Mouse (Mus musculus): Measurements from ENCODE around the gene Copz1. TPM values are rescaled to one million over a fixed set of nuclear protein-coding genes. Genes with fewer than 3 reads are reported as not detected.

Copz1 gene
- total RNA-seq, 2 experiments from 2014 or later, result 42.4 to 167 TPM

DNA sequence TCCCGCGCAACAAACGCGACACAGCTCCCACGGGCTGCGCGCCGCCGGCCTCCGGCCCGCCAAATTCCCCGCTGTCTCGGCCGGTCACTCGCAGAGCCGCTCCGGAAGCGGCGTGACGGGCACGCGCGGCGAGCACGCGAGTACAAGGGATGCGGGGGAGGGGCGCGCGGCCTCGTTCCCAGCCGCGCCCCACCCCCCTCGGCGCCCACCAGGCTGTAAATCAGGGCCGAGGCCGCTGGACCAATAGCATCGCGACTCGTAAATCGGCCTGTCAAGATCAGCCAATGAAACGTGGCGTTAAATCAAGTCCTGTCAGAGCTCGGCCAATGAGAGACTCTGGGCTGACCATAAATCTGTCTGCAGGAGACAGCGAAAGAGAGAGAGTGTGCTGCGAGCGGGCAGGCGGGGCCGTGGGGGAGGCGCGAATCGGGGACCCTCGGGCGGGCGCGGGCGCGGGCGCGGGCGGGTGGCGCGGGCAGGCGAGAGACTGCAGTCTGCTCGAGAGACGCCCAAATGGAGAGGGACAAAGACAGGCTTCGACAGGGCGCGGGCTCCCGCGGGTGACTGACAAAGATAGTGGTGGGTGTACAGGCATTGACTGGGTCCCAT, 32.7 kb downstream of the Copz1 start:
- peak; percentile 55 for ATAC-seq (replicated peaks; ENCODE audit: low FRiP score, poor library complexity, severe bottlenecking)

DNA sequence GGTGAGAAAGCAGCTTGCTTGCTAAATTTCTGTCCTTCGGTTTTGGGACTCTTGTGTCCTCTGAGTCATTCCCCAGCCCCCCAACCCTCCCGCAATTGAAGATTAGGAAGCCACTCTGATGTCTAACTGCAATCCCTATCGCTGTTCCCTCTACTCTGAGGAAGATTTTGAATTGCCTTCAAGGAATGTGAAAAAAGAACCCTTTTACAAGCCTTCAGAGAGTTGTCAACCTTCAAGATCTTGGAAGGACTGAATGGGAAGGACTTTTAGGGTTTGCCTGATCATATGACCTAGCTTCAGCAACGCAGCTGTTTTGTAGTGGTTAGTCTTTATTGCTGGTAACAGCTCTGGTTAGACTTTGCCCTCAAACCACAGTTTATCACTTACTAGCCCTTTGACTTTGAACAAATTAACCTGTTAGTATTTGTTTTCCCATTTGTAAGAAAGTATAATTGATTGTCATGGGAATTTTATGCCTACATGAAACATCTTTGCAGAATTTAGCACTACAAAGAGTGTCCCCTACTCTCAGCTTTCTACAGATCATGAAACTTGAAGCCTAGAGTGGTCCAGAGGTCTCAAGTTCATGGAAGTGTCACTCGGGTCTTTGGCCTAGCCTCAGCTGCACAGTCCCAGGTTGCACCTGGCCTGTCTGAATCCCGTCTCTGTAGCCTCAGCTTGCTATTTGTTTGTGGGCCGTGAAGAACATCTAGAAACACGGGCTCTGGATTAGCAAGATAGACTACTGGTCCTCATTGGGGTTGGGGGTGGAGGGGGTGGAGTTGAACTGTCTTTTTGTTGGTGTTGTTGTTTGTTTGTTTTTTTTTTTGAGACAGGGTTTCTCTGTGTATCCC, 33.5 kb downstream of the Copz1 start:
- no peak for ATAC-seq (replicated peaks; ENCODE audit: low FRiP score, poor library complexity, severe bottlenecking)

DNA sequence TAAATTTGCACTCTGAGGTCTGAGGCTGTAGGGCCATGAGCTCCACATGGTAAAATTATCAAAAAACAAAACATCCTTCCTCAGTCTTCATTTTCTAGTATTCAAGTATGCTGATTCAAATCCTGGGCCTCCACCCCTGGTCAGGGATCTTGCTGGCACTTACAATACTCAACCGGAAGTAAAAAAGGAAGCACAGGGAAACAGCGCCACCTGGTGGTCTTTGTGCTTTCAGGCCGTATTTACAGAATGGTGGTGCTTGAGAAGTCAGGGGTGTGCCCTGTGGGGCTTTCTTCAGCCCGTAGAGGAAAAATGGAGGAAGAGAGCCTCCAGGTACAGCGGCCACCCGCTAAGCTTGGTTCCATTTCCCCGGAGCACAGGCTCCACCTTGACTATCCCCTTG, 34.6 kb downstream of the Copz1 start:
- ATAC-seq (replicated peaks; ENCODE audit: low FRiP score, poor library complexity, severe bottlenecking), result peak; percentile 71

DNA sequence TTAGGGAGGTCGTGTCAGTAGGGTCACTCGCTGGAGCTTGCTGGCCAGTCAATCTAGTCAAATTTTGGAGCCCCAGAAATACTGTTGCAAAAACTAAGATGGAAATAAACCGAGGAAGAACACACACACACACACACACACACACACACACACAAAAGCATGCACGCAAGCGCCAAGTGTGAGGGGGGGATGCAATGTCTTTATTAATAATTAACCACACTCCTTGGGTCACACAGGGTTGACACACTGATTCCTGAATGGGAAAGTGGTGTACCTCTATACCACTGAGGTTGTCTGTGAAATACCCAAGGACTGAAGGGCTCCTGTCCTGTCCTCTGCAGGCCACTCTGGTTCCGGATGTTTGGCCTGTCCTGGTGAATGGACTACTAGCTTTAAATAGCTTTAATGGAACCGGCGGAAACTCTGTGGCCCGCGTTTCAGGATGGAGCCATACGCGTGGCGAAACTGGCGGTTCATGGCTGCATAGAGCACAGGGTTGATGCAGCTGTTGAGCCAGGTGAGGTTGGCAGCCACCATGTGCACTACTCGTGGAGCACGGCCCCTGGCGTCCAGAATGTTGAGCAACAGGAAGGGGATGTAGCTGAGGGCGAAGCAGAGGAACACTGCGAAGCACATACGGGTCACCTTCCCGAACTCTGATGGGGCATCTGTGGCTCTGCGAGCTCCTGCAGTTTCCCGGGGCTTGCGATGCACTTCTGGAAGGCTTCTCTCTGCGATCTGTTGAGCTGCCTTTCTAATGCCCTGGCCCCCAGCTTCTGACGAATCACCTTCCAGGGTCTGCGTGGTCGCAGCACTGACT, 35.8 kb downstream of the Copz1 start:
- no peak for ATAC-seq (replicated peaks; ENCODE audit: low FRiP score, poor library complexity, severe bottlenecking)

DNA sequence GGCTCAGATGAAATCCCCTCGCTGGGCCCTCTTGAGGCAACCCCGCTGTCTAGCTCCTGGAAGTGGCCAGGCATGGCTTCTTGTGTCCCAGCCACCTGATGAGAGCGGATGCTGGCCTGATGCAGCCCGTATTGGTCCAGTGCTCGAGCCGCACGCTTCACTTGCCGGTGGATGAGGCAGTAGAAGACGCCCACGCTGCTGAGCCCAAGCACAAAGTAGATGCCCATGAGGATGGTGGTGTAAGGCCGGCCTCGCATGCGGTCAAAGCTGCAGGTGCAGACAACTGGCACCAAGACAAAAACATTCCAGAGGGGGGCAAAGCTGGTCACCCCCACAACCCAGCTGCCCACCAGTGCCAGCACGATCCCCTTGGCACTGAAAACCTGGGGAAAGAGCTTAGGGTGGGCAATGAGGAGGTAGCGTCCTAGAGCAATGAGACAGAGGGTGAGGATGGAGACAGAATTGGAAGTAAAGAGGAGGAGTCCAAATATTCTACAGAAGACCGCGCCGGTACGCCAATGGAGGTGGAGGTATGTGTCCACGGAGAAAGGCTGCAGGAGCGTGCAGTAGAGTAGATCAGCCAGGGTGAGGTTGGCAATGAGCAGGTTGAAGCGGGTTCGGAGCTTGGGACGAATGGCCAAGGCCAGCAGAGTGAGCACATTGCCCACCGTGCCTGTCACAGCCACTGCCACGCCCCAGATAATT, 36.5 kb downstream of the Copz1 start:
- ATAC-seq (replicated peaks; ENCODE audit: low FRiP score, poor library complexity, severe bottlenecking), result no peak

DNA sequence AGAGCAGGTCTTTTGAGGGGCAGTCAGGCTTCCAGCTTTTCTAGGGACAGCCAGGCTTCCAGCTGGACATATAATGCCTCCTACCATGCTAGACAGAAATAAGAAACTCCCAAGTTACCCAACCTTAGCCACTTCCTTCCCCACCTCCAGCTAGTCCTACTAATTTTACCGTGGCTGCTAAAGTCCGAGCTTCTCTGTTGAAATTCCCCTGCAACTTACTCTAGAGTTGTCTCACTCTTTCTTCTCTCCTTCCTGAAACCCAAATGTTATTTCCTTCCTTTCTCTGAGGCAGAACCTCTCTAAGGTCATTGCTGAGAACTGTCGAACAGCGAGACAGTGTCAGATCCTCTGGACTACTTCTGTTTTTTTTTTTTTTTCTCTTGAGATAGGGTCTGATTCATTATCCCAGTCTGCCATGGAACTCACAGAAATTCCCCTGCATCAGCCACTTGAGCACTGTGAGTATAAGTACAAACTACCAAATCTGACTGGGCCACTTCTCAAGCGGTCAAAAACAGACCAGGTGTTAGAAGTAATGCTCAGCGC, 37.9 kb downstream of the Copz1 start, which contains the start of gene Gpr84:
Gene Gpr84 (minus strand): TSS at position 248 of the 546 bp plus-strand sequence.
- ATAC-seq (replicated peaks; ENCODE audit: low FRiP score, poor library complexity, severe bottlenecking), result no peak

DNA sequence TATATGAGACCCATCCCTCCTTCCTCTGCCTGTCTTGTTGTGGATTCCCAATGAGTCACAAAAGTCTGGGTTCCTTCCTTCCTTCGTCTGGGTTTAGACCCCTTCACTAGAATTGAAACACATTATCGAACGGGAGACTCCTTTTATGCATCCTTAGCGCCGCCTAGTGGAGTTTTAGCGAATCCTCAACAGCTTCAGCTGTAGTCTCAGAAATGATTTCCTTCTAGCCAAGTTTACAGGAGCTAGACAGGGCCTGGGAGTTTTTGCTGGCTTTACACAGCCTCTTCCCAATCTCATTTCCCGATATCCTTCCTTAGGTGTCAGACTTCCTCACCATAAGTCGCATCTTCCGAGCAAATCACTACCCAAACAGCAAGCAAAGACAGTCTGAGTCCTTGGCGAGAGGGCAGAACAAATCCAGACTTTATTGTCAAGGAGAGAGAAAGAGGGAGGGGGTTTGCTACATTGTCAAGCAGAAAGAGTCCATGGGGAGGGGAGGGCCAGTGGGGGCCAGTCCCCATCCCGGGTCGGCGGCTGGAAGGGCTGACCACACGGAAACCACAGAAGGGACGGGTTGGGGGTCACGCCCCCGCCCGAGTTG, 41.1 kb downstream of the Copz1 start:
- no peak for ATAC-seq (replicated peaks; ENCODE audit: low FRiP score, poor library complexity, severe bottlenecking)

DNA sequence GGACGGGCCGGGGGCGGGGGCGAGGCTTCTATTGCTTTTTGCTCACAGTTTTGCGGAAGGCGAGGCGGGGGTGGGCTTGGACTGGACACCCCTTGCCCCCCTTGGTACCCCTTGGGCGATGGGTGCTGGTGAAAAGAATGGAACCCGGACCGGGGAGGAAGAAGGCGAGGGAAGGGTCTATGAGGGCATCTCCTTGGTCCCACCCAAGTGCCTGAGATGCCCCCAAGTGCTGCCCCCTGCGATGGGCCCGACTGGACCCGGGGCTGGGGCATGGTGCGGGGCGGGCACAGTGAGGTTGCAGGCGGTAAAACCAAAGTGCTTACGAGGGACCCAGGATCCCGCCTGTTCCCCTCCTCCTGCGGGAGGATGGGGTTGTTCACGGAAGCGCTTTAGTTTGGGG, 41.7 kb downstream of the Copz1 start:
- ATAC-seq (replicated peaks; ENCODE audit: low FRiP score, poor library complexity, severe bottlenecking), result no peak

DNA sequence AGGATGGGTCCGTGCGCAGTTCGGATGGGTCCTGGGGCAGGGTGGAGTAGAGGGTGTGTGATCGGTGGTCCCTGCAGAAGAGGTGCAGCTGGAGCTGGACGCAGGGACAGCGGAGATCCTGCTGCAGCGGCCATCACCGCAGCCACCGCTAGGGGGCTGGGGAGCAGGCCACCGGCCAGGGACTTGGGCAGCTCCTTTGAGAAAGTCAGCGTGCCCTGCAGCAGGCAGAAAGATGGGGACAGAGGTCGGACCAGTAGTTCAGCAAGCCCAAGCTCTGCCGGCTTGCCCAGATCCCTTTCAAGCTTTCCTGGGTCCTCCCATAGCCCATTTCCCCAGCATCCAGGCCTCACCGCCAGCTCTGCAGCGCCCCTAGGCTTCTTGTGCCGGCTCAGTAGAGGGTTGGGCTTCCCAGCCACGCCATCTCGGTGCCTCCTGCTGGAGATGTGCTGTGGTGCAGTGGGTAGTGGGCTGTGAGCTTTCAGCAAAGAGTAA, 42.5 kb downstream of the Copz1 start:
- ATAC-seq (replicated peaks; ENCODE audit: low FRiP score, poor library complexity, severe bottlenecking), result peak; percentile 66; the same call in 1 of the 2 replicates

DNA sequence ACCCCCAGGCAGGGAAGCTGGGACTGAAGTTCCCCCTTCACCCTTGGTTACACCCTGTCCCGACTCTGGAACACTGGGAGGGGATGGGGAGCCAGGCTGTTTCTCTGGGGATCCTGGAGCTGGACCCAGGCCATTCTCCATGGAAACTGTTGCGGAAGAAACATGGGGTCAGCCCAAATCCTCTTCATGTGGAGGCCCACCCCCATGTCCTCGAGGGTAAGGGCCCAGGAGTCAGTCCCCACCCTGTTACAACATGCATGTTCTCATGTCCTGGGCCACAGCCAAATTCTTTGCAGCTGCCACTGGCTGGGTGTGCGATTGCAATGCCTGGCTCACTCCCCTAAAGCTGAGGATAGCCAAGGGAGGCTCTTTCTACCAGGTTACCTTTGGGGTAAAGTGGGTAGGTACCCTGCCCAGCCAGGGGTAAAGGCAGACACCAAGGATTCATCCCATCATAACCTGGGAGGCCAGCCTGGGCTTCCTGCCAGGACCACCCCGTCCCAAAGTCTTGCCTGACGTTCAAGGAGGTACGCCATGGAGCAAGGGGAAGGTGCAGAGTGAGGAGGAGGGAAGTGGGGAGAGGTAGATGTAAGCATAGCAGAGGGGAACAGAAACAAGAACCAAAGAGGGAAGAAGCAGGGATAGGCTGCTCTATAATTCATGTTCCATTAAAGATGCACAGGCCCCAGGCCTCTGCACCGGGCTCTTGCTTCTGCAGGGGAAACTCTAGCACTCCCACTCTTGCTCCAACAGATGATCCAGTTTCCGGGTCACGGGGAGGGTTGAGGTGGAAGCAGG, 43.7 kb downstream of the Copz1 start:
- no peak for ATAC-seq (replicated peaks; ENCODE audit: low FRiP score, poor library complexity, severe bottlenecking)

DNA sequence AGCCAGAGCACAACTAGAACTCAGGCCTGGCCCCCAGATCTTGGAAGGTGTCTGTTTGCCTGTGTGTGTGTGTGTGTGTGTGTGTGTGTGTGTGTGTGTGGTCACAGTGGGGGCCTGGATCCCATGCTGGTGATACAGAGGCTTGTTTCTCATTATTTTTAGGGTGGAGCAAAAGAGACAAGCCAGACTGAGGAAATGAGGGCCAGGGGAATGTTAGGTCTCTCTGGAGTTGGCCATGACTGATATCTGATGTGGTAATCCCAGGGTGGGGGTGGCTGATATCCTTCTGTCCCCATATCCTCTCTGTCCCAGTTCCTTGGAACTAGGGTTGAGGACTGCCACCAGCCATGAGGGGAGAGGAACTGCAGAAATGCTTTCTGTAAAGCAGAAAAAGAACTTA, 44.6 kb downstream of the Copz1 start:
- no peak for ATAC-seq (replicated peaks; ENCODE audit: low FRiP score, poor library complexity, severe bottlenecking)

DNA sequence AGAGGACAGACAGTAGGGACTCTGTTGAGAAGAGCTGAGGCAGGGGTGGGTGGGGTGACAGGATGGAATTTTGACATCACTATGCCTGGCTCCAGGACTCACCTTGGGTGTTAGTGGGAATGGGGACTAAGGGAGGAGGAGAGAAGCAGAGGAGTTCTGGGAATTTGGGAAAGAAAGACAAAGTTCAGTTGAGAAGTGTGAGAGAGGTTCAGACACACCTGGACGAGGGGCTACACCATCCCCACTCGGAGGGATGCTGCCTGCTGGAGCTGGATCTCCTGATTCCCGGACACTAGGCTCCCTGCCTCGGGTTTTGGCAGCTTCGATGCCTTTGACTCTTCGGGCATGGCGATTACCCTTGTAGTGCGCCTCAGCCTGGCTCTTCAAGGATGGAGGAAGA, 45.2 kb downstream of the Copz1 start:
- no peak for ATAC-seq (replicated peaks; ENCODE audit: low FRiP score, poor library complexity, severe bottlenecking)

DNA sequence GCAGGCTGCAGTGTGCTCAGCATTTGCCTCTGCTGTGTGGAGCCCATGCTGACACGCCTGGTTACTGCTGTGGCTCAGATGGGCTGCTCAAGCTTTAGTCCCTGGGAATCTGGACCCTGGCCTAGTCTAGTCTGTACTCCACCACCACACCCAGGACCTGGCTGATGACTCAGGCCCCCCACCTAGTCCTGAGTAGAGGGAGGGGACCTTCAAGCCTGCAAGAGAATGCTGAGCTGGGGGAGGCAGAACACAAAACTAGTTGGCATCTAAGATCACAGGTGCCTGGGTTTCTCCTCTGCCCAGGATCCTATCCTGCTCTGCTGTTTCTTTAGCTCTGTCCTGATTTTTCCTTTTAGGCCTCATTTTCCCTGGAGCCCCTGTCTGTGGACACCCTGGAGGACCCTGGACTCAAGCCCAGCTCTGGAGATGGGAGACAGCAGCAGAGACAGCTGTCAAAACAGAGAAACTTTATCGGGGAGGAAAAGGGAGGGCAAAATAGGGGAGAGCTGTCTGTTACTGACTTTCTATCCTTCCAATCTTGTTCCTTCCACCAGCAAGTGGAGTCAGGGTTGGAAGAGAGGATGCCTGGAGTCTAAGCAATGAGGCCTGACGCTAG, 45.8 kb downstream of the Copz1 start:
- ATAC-seq (replicated peaks; ENCODE audit: low FRiP score, poor library complexity, severe bottlenecking), result no peak

DNA sequence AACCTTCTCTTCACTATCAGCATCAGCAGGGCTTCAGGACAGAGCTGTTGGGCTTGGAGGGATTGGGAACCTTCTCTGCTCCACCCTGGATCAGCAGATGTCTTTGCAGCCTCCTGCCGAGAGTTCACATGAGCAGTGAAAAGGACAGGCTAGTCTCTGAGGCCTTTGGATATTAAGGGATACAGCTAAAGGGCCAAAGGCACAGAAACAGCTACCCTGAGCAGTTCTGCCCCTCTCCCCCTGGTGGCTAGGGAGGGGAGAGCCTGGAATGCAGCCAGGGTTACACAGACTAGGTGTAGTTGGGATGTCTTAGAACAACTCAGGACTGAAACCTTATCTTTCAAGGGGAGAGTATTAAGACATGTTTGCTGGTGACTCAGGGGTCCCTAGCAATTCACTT, 48.6 kb downstream of the Copz1 start:
- ATAC-seq (replicated peaks; ENCODE audit: low FRiP score, poor library complexity, severe bottlenecking), result no peak

DNA sequence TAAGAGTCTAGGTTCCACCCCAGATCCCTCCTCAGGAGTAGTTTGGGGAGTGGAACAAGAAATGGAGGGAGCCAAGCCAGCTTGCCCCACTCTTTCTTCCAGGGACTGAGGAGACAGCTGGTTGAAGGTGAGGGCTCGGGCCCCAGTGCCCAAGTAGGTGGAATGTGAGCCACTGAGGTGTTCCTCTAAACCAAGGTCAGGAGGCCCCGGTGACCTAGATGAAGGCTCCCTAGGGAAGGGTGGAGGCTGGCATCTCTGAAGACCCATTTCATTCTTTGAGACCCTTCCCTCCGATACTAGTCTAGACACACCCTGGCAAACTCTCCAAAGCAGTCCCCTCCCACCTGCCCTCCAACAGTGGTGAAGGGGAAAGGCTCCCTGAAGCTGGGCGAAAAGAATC, 49.9 kb downstream of the Copz1 start:
- ATAC-seq (replicated peaks; ENCODE audit: low FRiP score, poor library complexity, severe bottlenecking), result no peak

DNA sequence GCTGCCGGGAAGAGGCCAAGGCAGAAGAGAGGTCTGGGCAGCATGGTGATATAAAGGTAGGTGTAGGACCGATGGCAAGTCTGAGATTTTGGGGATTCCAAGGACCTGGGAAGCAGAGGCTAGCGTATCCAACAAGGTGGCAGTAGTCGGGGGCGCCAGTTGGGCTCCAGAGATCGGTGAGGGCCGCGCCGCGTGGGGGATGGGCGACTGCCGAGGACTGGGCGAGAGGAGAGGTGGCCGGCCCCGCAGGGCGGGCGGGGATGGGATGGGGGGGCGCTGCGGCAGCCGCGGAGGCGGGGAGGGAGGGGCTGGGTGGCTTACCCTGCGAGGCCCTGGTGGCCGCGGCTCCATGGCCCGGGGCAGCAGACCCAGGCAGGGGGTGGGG, 50.5 kb downstream of the Copz1 start:
- ATAC-seq (replicated peaks; ENCODE audit: low FRiP score, poor library complexity, severe bottlenecking), result no peak

DNA sequence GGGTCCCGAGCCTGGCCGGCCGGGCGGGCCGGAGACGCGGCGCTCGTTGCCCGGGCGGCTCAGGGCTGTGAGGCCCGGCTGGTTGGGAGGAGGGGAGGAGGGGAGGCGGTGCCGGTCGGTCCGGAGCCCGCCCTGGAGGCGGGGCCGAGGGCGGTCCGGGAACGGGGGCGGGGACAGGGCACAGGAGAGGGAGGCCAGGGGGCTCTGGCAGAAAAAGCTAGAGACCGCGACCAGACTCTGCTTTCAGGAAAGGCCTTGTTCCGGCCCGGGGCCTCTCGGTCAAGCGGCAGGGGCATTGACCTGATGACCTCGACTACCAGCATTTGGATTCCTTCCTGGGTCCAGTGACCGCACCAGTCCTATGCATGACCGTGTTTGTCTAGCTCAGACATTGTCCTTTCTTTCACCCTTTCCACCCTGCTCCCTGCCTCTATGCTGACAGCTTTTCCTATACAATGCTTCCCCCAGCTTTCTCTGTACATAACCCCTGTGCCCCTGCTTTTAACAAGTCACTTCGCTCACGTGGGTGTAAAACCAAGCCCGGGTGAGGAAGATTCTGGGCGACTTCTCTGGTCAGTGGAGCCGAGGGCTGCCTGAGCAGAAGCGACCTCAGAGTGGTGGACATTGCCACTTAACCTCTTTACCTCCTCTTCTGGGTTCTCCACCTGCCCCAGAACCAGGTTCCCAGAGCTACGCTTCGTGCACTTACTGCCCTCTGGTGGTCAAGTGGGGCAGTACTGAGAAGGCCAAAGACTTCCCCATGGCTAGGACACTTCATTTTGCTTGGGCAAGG, 51.1 kb downstream of the Copz1 start:
- ATAC-seq (replicated peaks; ENCODE audit: low FRiP score, poor library complexity, severe bottlenecking), result peak; percentile 93

Measured in erythroid progenitor cell, adult 5-6 weeks (primary cell).